Mouse (Mus musculus) liver, postnatal 0 days (tissue): ENCODE measurements around the gene Traf3.

Source experiments
- CTCF ChIP-seq: sonication (generic); IDR thresholded peaks from 2 replicates; pipeline ENCODE4 v1.5.1; 2016; ENCODE audit warnings: antibody characterized with exemption, low read depth
- EP300 ChIP-seq: IDR thresholded peaks from 2 replicates; pipeline ENCODE4 v1.6.1; 2016; ENCODE audit warnings: antibody characterized with exemption, low read depth, mild to moderate bottlenecking

- TF ChIP-seq CTCF (no peak), EP300 (no peak)
Measured at GRCm38 (mm10) chr12:111154641-111155040, 11.5 kb upstream of the Traf3 start.
